Mouse (Mus musculus): ENCODE measurements around the gene Krtap31-1.
"Not testable (repeated sequence)": the region's sequence is repeated elsewhere in the genome, so short reads cannot be mapped to it uniquely, and the experiment has no call there.

The Krtap31-1 gene

DNA sequence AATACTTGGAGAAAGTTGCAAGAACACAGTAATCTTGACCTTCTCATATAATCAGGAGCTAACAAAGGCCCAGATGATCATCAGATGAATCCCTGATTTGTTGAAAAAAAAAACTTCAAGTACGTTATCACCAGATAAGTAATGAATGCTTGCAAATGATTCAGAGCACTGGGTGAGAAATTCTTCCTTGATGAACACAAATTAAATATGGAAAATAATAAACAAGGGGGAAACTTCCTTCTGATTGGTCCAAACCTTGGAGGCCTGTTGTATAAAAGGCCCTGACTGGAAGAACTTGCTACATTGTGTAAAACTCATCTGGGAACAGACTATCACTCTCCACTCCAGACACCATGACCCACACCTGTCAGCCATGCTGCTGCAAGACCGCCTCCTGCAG, at the start of gene Krtap31-1:
Gene Krtap31-1 (plus strand): TSS at position 301 of the 400 bp plus-strand sequence.
- in situ Hi-C loops (cut with MseI, MboI), result no loop called here

DNA sequence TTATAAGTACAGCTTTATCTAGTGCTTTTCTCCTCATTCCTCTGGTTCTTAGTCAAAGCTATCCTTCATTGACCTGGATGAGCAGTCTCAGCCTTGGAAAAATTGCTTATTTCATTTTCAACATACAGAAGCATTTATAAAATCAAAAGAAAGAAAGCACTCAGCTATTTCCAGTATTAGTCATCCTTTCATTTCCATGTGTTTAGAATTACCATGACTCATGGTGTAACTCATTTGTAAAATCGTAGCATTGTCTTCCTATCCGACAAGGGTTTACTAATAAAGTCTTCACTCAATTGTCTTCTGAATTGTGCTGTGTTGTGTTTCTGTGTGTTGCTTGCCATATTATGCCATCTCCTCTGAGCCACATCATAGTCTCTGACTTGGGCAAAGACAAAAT, 49.0 kb upstream of the Krtap31-1 start:
- in situ Hi-C loops (cut with MseI, MboI), result loop anchor here in 1 of 2 experiments (10.0 kb wide), 1 partner anchor 84 kb away; the partner anchor contains the start of gene Gm11595

GRCm38 (mm10) chr11:99864176-99864575, 43.5 kb upstream of the Krtap31-1 start, which contains the start of gene Gm11559:
Gene Gm11559 (plus strand): TSS chr11:99864476.
- in situ Hi-C loops (cut with MseI, MboI), result not testable (repeated sequence)

DNA sequence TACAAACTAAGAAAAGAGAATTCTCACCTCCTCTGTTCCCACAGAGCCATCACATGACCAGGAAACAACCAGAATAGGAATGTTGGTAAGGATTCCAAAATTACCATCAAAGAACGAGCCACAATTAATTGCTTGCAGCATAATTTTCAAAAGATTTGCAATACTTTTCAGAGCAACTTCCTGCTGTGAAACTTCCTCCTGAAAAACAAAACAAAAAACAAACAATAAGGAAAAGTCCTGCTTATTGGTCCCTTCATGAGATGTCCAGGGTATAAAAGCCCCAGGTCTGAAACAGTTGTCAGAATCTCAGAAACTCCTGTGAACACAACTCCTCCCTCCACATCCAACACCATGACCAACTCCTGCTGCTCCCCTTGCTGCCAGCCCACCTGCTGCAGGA, 34.6 kb upstream of the Krtap31-1 start, which contains the start of gene Krtap9-1:
Gene Krtap9-1 (plus strand): TSS at position 301 of the 400 bp plus-strand sequence.
- in situ Hi-C loops (cut with MseI, MboI), result not testable (repeated sequence)

GRCm38 (mm10) chr11:99878887-99879286, 28.8 kb upstream of the Krtap31-1 start, which contains the start of gene Gm11567:
Gene Gm11567 (plus strand): TSS chr11:99879187.
- in situ Hi-C loops (cut with MseI, MboI), result not testable (repeated sequence)

DNA sequence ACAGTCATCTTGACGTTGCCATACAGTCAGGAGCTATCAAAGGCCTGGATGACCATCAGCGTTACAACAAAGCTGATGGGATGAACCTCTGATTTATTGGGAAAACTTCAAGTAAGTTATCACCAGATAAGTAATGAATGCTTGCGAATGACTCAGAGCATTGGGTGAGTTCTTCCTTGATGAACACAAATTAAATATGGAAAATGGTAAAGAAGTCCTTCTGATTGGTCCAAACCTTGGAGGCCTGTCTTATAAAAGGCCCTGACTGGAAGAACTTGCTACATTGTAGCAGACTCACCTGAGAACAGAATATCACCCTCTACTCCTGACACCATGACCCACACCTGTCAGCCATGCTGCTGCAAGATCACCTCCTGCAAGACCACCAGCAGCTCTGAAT, 6.7 kb downstream of the Krtap31-1 start, which contains the start of gene Gm11565:
Gene Gm11565 (plus strand): TSS at position 301 of the 400 bp plus-strand sequence.
- in situ Hi-C loops (cut with MseI, MboI), result no loop called here

DNA sequence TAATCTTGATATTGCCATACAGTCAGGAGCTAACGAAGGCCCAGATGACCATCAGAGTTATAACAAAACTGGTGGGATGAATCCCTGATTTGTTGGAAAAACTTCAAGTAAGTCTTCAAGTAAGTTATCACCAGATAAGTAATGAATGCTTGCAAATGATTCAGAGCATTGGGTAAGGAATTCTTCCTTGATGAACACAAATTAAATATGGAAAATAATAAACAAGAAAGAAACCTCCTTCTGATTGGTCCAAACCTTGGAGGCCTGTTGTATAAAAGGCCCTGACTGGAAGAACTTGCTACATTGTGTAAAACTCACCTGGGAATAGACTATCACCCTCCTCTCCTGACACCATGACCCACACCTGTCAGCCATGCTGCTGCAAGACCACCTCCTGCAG, 28.3 kb downstream of the Krtap31-1 start, which contains the start of gene Krtap31-2:
Gene Krtap31-2 (plus strand): TSS at position 301 of the 400 bp plus-strand sequence.
- in situ Hi-C loops (cut with MseI, MboI), result no loop called here

GRCm38 (mm10) chr11:99937751-99938264, 30.1 kb downstream of the Krtap31-1 start:
- in situ Hi-C loops (cut with MseI, MboI), result no loop called here

DNA sequence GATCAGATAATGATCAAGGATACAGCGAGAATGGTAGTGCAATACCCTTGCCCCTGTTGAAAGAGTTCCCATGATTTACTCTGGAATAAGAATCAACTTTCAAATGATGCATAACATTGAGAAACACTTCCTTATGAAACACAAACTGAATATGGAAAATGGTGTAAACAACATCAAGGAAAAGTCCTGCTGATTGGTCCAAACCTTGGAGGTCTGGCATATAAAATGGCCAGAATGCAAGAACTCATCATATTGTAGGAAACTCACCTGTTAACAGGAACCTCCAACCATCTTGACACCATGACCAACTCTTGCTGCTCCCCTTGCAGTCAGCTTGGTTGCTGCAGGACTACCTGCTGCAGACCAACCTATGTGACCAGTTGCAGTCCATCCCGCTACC, 40.5 kb downstream of the Krtap31-1 start, which contains the start of gene Krtap9-5:
Gene Krtap9-5 (plus strand): TSS at position 301 of the 400 bp plus-strand sequence.
- in situ Hi-C loops (cut with MseI, MboI), result no loop called here

All from mouse trophoblast stem cell (cell line).